Mouse (Mus musculus) lung, embryonic 16.5 days (tissue): ENCODE results near the gene Slc44a3. TPM values are rescaled to one million over a fixed set of nuclear protein-coding genes. Genes with fewer than 3 reads are reported as not detected.

Experiments
- ATAC-seq: fragments of 200-750 bp; cut with Nextera tagmentation; 2 replicates; pipeline ENCODE4 v1.8.0; 2017; ENCODE audit warnings: low read depth, mild to moderate bottlenecking, moderate library complexity
- H3K27ac ChIP-seq: fragments of 300-500 bp; sonication (generic); 2 replicates; pipeline ENCODE4 v1.5.1; 2014; ENCODE audit warnings: mild to moderate bottlenecking, control low read depth, low read length
- H3K27me3 ChIP-seq: fragments of 300-500 bp; sonication (generic); 2 replicates; pipeline ENCODE4 v1.6.1; 2014; ENCODE audit warnings: low read depth, low read length, mixed read lengths; ENCODE audit not compliant: control insufficient read depth, insufficient read depth
- H3K36me3 ChIP-seq: fragments of 300-500 bp; sonication (generic); 2 replicates; pipeline ENCODE4 v1.6.1; 2014; ENCODE audit warnings: low read length; ENCODE audit not compliant: control insufficient read depth, insufficient read depth
- H3K4me1 ChIP-seq: fragments of 300-500 bp; sonication (generic); replicated peaks from 2 replicates; pipeline ENCODE4 v1.6.1; 2014; ENCODE audit warnings: low read length, mixed read lengths; ENCODE audit not compliant: control insufficient read depth, insufficient read depth
- H3K4me2 ChIP-seq: fragments of 300-500 bp; sonication (generic); 2 replicates; pipeline ENCODE4 v1.6.1; 2014; ENCODE audit warnings: low read depth, low read length, control low read depth
- H3K4me3 ChIP-seq: fragments of 300-500 bp; sonication (generic); 2 replicates; pipeline ENCODE4 v1.5.1; 2014; ENCODE audit warnings: mild to moderate bottlenecking, low read length, control low read depth
- H3K9ac ChIP-seq: fragments of 300-500 bp; sonication (generic); 2 replicates; pipeline ENCODE4 v1.6.1; 2014; ENCODE audit warnings: low read length, control low read depth
- H3K9me3 ChIP-seq: fragments of 300-500 bp; sonication (generic); 2 replicates; pipeline ENCODE4 v1.6.1; 2016; ENCODE audit warnings: low read length; ENCODE audit not compliant: control insufficient read depth
- WGBS: fragments of 180-500 bp; shearing (Covaris S2); extraction: QIAGEN DNeasy Blood & Tissue Kit; methylation state at CpG from one replicate; pipeline ENCODE4 v1.1.7; 2014; 5-methylcytosine and 5-hydroxymethylcytosine counted together
- polyA plus RNA-seq: library from polyadenylated mRNA; unstranded; fragments of >200 nt; fragmentation: Nextera tagmentation; extraction: Ambion mirVana; gene quantifications from 2 replicates; pipeline ENCODE4 v1.2.1, GENCODE M21; 2015

Gene Slc44a3
- 24.4 and 28.1 TPM in 2 replicates for polyA plus RNA-seq

DNA sequence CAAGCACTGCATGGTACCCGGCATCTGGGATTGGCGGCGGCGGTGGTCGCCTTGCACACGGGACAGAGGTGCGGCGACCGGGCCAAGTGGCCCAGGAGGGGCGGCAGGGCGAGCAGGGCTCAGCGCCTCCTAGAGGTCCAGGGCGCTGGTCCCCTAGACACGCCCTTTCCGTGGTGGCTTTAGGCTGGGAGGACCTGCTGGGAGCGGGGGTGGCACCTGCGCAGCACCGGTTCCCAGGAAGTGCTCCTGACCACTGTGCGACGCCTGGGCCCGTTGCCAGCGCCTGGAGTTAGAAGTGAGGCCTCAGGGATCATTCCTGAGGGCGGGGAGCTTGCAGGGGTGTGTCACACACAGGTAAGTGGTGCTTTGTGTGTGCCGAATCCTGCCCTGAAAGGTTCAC, at the start of gene Slc44a3:
Gene Slc44a3, minus strand, starts transcription at position 229 of the 400 bp plus-strand sequence.
- 3% methylated on average over 24 of the region's 24 CpGs for WGBS
- Histone ChIP-seq H3K4me2 (peak within 1 kb of the TSS; percentile 58), H3K27ac (peak within 1 kb of the TSS; percentile 95), H3K4me1 (peaks cover 29% of the 10 kb centered on the region), H3K9me3 (no peaks in the 10 kb centered on the region), H3K36me3 (no peaks in the 10 kb centered on the region), H3K4me3 (peak within 1 kb of the TSS; percentile 47), H3K27me3 (no peaks in the 10 kb centered on the region), H3K9ac (peak within 1 kb of the TSS; percentile 60)
- ATAC-seq: peak; percentile 86

DNA sequence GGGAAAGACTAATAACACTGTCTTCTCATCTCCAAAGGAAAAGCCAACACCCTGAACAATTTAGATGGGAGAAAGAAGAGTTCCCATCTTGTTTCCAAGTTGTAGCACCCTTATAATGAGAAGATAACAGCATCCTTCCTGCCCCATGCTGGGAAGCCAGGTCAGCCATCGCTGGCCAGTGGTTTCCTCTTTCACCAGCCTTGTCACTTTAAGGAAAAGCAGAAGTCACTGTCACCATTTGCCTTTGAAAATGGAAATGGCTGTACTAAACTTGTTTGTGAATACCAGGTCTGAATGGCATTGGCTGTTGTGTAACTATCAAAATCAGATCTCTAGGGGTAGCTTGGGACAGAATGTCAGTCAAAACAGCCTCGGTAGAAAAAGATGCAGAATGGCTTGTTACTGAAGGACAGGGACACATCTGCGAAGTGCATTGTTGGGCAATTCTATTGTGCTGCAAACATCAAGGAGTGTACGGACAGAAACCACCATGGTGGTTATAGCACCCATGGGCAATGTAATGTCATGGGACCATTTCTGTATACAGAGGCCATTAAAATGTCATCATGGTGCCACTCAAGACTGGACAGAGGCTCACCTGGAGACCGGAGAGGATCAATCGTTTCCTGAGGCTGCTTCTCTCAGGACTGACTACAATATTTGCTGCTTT, 47.8 kb upstream of the Slc44a3 start:
- Histone ChIP-seq H3K4me1 (peaks cover 26% of the 10 kb centered on the region), H3K9ac (no peak overlapping the region), H3K4me2 (no peak overlapping the region), H3K27me3 (no peaks in the 10 kb centered on the region), H3K9me3 (no peaks in the 10 kb centered on the region), H3K4me3 (no peak overlapping the region), H3K27ac (no peak overlapping the region), H3K36me3 (no peaks in the 10 kb centered on the region)
- ATAC-seq: no peak
- 83% methylated on average over 6 of the region's 6 CpGs for WGBS

DNA sequence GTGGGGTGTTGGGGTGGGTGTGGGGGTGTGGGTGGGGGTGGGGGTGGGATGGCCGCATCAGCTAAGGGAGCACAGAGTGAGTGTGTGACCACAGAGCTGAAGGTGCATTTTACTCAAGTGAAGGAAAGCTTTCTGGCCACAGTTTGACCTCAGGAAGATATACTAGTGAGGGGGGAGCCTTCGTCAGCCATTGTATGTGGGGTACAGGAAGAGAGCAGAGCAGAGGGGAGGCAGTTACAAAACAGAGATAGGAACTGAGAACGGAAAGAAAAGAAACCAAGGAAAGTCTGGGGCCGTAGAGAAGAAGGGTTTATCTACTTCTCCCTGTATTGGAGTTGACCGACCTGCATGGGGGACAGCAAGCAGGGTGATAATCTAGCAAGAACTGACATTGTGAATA, 47.2 kb upstream of the Slc44a3 start:
- no peak overlapping the region for H3K27ac ChIP-seq
- no peaks in the 10 kb centered on the region for H3K27me3 ChIP-seq
- WGBS: 83% methylated on average over 5 of the region's 5 CpGs
- H3K9ac ChIP-seq: no peak overlapping the region
- H3K4me1 ChIP-seq: peaks cover 20% of the 10 kb centered on the region
- H3K9me3 ChIP-seq: no peaks in the 10 kb centered on the region
- no peak for ATAC-seq
- H3K4me2 ChIP-seq: no peak overlapping the region
- H3K4me3 ChIP-seq: no peak overlapping the region
- H3K36me3 ChIP-seq: no peaks in the 10 kb centered on the region

DNA sequence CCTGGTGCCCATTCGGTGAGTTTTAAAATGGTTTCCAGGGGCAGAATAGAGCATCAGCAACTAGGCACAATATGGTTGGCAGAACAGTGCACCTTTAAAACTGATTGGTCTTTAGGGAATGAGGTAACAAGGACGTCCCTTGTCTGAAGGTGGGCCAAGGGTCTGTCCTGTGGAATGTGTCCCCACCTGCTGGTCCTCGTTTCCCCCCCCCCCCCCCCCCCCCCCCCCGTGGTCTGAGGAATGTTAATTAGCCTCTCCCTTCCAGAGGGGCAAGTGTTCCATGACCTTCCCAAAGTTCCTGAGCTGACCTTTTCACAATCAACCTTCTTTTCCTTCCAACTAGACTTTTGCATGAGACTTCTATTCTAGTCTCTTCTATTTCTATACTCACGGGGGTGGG, 46.5 kb upstream of the Slc44a3 start:
- Histone ChIP-seq H3K4me2 (no peak overlapping the region), H3K27ac (no peak overlapping the region), H3K4me1 (peaks cover 16% of the 10 kb centered on the region; the same call in 1 of the 2 replicates), H3K27me3 (no peaks in the 10 kb centered on the region), H3K9ac (no peak overlapping the region), H3K9me3 (no peaks in the 10 kb centered on the region), H3K36me3 (no peaks in the 10 kb centered on the region), H3K4me3 (no peak overlapping the region)
- 72% methylated on average over 3 of the region's 5 CpGs for WGBS
- ATAC-seq: no peak

DNA sequence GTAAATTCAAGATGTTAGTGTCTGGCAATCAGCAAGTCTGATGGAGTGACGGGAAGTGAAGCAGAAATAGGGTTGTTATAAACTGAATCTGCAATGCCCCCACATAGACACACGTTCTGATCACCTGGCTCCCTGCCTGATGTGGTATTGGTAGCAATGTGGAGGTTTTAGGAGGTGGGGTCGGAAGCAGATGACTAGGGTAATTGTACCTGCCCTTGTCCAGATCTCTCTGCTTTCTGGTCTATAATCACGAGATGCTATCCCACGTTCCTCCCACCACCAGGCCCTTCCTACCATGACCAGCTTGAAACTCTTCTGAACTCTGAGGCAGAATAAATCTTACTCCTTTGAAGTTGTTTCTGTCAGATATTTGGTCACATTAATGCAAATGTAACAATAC, 45.4 kb upstream of the Slc44a3 start:
- Histone ChIP-seq H3K9ac (0 out of 2 replicates have a peak overlapping the region, but pooled peaks have one; percentile 1), H3K4me2 (no peak overlapping the region), H3K9me3 (no peaks in the 10 kb centered on the region), H3K27ac (peak overlapping the region; percentile 77), H3K4me3 (no peak overlapping the region), H3K36me3 (no peaks in the 10 kb centered on the region), H3K4me1 (peaks cover 16% of the 10 kb centered on the region; the same call in 1 of the 2 replicates), H3K27me3 (no peaks in the 10 kb centered on the region)
- no peak; the same call in 1 of the 2 replicates for ATAC-seq
- 86% methylated on average over 5 of the region's 5 CpGs for WGBS

DNA sequence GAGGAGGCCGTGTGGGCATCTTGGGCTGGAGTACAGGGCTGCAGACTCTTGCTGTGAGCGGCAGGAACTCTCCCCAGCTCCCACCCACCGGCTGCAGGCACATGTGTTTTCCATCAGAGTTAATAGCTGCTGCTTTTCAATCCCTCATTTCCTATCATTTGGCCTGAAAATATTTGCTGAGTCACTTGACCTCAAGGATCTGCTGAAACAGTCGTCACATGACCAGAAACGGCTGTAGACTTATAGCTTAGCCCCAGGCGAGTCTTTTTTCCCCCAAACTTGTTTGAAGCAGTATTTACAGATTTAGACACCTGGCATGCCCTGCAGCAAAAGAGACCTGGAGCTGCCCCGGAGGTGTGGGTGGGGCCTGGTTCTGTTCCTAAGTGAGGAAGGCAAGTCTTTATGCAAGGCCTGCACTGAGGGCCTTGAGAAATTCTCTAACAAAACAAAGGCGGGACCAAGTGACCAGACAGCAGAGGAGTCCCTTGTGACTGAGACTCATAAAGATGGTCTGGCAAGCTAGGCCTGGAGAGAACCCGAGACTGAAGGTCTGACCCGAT, 44.9 kb upstream of the Slc44a3 start:
- Histone ChIP-seq H3K4me2 (no peak overlapping the region), H3K27ac (peak overlapping the region; percentile 77), H3K9me3 (no peaks in the 10 kb centered on the region), H3K4me1 (peaks cover 16% of the 10 kb centered on the region; the same call in 1 of the 2 replicates), H3K9ac (0 out of 2 replicates have a peak overlapping the region, but pooled peaks have one; percentile 1), H3K4me3 (no peak overlapping the region), H3K27me3 (no peaks in the 10 kb centered on the region), H3K36me3 (no peaks in the 10 kb centered on the region)
- peak; percentile 87 for ATAC-seq
- 17% methylated on average over 10 of the region's 10 CpGs for WGBS

DNA sequence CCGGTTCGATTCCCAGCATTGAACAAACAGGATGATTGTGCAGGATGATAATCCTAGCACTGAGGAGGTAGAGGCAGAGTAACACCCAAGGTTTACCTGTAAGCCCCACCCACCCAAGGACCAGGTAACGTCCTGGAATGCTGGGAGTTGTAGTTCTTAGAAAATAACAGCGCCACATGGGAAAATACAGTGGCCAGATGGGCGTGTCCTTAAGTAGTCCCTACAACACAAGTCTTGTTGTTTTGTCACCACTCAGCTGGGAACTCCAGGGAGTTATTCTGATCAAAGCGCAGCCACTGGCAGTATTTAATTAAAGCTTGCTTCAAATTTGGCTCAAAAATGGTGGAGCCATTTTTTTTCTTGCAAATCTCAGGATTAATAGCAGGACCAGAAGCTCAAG, 44.2 kb upstream of the Slc44a3 start:
- Histone ChIP-seq H3K27me3 (no peaks in the 10 kb centered on the region), H3K36me3 (no peaks in the 10 kb centered on the region), H3K4me3 (no peak overlapping the region), H3K4me1 (peaks cover 16% of the 10 kb centered on the region; the same call in 1 of the 2 replicates), H3K27ac (peak overlapping the region; percentile 77; the same call in 1 of the 2 replicates), H3K9me3 (no peaks in the 10 kb centered on the region), H3K9ac (no peak overlapping the region), H3K4me2 (no peak overlapping the region)
- WGBS: 66% methylated on average over 6 of the region's 6 CpGs
- ATAC-seq: peak; percentile 24; the same call in 1 of the 2 replicates

DNA sequence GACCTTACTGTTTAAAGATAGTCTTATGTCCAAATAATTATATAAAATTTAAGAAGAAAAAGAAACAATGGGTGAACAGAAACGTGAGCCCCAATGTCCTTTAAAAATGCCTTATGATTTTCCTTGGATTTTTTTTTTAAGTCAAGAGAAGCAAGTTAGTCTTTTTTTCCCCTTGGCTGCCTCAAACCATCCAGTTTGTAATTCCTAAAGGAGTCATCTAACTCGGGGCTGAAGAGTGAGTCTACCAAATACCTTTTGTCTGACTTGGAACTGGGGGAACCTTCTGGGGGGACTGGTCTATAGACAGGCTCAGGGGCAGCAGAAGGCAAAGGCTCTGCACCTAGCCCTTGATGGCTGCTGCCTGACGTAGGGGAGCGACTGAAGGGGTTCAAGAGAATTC, 42.2 kb upstream of the Slc44a3 start:
- Histone ChIP-seq H3K9me3 (no peaks in the 10 kb centered on the region), H3K4me2 (no peak overlapping the region), H3K9ac (no peak overlapping the region), H3K27ac (no peak overlapping the region), H3K27me3 (no peaks in the 10 kb centered on the region), H3K4me3 (no peak overlapping the region), H3K36me3 (no peaks in the 10 kb centered on the region), H3K4me1 (peaks cover 16% of the 10 kb centered on the region; the same call in 1 of the 2 replicates)
- 71% methylated on average over 4 of the region's 4 CpGs for WGBS
- ATAC-seq: no peak

DNA sequence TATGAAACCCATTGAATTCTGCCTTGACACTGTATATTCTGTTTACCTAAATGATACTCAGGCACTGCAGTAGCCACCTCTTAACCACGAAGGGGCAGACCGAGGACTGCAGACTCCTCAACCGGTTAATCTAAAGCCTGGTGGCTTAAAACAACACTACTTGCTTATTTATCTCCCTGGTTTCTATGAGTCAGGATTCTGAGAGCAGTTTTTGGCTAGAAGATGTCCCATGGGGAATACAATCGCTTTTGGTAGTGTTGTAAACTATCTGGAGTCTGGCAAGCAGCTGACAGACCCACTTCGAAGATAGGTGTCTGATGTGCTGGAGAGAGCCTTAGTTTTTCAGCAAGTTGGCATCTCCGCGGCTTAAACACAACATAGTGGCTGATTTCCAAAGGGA, 41.7 kb upstream of the Slc44a3 start:
- Histone ChIP-seq H3K9me3 (no peaks in the 10 kb centered on the region), H3K36me3 (no peaks in the 10 kb centered on the region), H3K4me2 (no peak overlapping the region), H3K4me1 (peaks cover 16% of the 10 kb centered on the region; the same call in 1 of the 2 replicates), H3K27me3 (no peaks in the 10 kb centered on the region), H3K9ac (no peak overlapping the region), H3K27ac (no peak overlapping the region), H3K4me3 (no peak overlapping the region)
- ATAC-seq: no peak
- WGBS: 61% methylated on average over 7 of the region's 7 CpGs
